Mouse (Mus musculus): Measurements from ENCODE around the gene Kat8.
A peak's percentile ranks its signal among the peaks of the same experiment; 100 is the strongest.

Gene Kat8

DNA sequence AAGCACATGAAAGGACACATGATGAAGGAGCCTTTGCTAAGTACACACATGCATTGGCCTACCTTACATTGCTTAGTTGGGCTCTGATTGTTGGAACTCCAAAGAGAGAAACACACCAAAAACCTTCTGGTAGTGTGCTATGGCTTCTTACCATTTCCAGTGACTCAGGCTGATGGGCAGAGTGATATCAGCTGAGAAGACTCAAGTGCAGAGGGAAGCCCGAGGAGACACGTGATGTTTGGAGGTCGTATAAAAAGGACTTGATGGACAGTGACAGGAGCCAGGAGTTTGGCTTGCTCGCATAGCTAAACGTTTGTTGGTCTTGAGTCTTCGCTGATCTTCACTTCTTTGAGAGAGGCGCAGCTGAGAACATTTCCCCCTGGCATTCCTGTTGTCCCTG is 14.8 kb upstream of the Kat8 start:
- DNase-seq (ENCODE audit: low spot score in 2 of 2): no peak

GRCm38 (mm10) chr7:127898179-127898956 is 13.9 kb upstream of the Kat8 start:
- no peak for DNase-seq (ENCODE audit: low spot score in 2 of 2)

DNA sequence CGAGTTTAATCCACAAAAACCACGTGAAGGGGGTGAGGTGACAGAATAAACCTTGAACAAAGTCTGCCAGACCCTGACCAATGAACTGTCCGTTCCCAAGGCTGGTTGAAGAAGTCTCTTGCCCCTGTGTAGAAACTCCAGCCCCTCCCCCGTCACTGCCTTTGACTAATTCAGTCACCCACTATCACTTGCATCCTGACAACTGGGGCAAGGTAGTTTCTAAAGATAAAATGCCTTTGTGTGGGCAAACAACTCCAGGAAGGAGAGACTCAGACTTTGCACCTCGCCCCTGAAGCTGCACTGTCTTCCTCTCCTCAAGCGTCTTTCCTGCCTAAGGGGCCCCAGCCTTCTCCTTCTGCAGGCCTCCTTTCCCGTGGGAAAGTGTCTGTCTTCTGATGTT is 12.3 kb upstream of the Kat8 start:
- no peak for DNase-seq (ENCODE audit: low spot score in 2 of 2)

DNA sequence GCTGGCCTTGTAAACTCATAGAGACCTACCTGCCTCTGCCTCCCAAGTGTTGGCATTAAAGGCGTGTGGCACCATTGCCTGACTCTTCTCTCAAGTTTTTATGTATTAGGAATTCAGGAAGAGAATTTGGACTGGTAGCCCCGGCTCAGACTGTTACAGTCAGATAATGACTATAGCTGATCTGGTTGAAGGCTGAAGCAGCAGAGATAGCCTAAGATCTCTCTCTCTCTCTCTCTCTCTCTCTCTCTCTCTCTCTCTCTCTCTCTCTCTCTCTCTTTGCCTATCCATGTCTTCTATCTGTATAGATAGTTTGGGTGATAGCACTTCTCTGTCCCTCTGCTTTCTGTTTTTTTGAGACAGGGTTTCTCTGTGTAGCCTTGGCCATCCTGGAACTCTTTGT is 10.5 kb upstream of the Kat8 start:
- no peak for DNase-seq (ENCODE audit: low spot score in 2 of 2)

- peak; percentile 54 to 78 for DNase-seq (ENCODE audit: low spot score in 2 of 2)
These were observed 8.1 kb upstream of the Kat8 start, which contains the start of gene Bckdk for GRCm38 (mm10) chr7:127903971-127904796. TSS of gene Bckdk (plus strand) at chr7:127904082.

GRCm38 (mm10) chr7:127907939-127908338 is 4.4 kb upstream of the Kat8 start:
- no peak for DNase-seq (ENCODE audit: low spot score in 2 of 2)

- no peak for DNase-seq (ENCODE audit: low spot score in 2 of 2)
These were observed 3.7 kb upstream of the Kat8 start for GRCm38 (mm10) chr7:127908656-127909055.

DNA sequence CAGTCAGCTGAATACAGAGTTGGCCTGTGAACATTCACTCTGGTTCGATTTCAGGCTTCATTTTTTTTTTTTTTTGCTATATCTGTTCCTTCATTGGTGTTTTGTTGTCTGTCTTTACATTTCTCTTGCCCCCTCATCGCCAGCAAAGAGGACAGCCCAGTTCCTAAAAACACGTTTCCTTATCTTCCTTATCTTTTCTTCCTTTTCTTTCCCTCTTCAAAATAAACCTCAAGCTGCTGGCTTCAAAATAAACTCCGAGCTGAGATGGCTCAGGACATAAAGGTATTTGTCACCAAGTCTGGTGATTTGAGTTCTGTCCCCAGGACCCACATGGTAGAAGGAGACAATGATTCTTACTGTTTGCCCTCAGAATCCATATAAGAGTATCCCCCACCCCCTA is 622 bp downstream of the Kat8 start:
- DNase-seq (ENCODE audit: low spot score in 2 of 2): no peak

DNA sequence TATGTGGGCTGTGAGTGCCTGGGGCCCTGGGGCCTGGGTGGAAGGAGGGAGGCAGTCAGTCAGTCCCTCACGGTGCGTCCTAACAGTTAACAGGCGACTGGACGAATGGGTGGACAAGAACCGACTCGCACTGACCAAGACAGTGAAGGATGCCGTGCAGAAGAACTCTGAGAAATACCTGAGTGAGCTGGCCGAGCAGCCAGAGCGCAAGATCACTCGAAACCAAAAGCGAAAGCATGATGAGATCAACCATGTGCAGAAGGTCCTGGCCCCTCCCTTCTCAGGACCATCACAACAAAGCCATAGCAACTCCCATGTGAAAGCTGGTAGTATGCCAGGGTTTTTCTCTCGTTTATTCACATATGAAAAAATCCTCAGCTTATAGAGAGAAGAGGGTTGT is 3.0 kb downstream of the Kat8 start:
- no peak for DNase-seq (ENCODE audit: low spot score in 2 of 2)

GRCm38 (mm10) chr7:127918203-127918602 is 5.9 kb downstream of the Kat8 start:
- DNase-seq (ENCODE audit: low spot score in 2 of 2): peak in 1 of 2 experiments; percentile 39

DNA sequence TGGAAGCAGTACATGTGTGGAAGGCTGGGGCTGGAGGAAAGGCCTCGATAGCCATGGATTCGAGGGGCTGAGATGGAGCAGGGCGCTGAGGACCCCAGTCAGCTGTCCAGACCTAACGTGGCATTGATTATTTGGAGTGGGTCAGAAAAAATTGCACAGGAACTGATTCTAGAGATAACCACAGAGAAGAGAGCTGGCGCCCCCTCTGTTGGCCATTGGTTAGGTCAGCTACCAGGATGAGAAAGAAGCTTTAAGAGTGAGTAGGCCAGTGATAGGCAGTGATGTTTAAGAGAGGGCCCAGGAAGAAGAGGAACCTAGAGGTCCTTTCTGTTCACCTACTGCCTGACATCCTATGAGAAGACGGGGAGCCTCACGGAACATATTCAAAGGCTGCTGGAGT is 7.0 kb downstream of the Kat8 start:
- DNase-seq (ENCODE audit: low spot score in 2 of 2): no peak

GRCm38 (mm10) chr7:127921516-127921915 is 9.2 kb downstream of the Kat8 start:
- no peak for DNase-seq (ENCODE audit: low spot score in 2 of 2)

GRCm38 (mm10) chr7:127922451-127923275 is 10.3 kb downstream of the Kat8 start:
- DNase-seq (ENCODE audit: low spot score in 2 of 2): no peak

GRCm38 (mm10) chr7:127923714-127924113 is 11.4 kb downstream of the Kat8 start:
- DNase-seq (ENCODE audit: low spot score in 2 of 2): no peak

DNA sequence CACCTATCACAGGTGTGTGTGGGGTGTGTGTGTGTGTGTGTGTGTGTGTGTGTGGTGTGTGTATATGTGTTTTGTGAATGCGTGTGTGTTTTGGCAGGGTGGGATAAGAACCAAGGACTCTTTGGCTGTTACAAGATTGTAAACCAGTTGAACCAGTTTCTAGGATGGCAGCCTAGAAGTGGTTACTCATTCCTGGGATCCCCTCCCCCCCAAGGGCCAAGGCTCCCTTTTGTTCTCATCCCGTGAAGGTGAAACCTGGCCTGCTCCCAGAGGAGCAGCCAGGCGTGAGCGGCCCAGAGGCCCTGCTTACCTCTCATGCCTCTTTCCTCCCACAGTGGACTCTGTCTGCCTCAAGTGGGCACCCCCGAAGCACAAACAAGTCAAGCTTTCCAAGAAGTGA is 12.9 kb downstream of the Kat8 start:
- no peak for DNase-seq (ENCODE audit: low spot score in 2 of 2)

DNA sequence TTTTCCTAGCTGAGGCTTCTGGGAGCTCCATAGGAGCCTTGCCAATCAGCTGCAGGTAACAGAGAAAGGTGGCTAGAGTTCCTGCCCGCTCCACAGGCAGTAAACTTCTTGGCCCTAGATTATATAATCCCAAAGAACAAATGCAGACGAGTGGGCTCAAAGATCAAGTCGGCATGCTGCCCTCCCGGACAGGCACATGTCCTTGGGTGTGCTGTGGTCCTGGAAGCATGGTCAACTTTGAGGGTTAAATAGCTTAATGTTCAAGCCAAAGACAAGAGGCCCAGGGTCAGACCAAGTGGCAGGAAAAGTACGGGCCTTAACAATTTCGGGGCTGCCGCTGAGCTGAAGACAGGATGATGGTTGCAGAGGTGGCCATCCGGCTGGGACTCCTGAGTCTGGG is 13.8 kb downstream of the Kat8 start:
- no peak for DNase-seq (ENCODE audit: low spot score in 2 of 2)

DNA sequence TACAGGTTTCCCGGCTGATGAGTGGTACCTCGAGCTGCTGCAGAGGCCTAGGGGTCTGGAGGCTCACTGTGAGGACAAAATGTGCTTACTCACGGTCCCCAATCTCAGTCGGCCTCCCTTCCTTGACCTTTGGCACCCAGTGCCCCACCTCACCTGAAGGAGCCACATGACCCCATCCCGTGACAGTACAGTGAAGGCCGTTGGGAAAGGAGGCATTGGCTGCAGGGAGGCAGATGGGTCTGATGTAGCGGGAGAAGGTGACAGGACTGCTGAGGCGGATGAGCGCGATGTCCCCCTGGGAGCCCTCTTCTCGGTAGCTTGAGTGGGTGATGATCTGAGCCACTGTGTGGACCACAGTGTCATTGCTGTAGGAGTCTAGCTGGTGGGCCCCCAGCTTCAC is 14.5 kb downstream of the Kat8 start:
- no peak for DNase-seq (ENCODE audit: low spot score in 2 of 2)

GRCm38 (mm10) chr7:127927726-127928125 is 15.4 kb downstream of the Kat8 start:
- no peak for DNase-seq (ENCODE audit: low spot score in 2 of 2)

- no peak for DNase-seq (ENCODE audit: low spot score in 2 of 2)
These were observed 16.3 kb downstream of the Kat8 start for GRCm38 (mm10) chr7:127928596-127928995.

DNA sequence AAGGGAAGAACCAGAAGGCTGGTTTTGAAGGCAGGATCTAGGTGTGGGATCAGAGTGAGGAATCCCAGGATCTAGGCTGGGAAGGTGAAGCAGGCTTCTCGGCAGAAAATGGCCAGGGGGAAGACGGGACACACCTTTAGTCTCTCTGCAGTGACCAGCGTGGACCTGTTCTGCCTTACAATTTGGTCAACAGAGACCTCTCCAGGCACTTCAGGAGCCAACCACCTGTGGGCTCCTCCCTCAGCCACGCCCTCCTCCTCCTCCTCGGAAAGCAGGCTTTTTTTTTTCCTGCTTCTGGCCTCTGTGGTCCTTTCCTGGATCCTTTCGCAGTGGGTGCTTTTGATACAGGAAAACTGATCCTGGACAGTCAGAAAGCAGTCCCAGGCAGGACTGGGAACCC is 17.6 kb downstream of the Kat8 start, which contains the start of gene Prss8:
Prss8 (minus strand) TSS at position 182 of the 400 bp plus-strand sequence.
- DNase-seq (ENCODE audit: low spot score in 2 of 2): no peak

DNA sequence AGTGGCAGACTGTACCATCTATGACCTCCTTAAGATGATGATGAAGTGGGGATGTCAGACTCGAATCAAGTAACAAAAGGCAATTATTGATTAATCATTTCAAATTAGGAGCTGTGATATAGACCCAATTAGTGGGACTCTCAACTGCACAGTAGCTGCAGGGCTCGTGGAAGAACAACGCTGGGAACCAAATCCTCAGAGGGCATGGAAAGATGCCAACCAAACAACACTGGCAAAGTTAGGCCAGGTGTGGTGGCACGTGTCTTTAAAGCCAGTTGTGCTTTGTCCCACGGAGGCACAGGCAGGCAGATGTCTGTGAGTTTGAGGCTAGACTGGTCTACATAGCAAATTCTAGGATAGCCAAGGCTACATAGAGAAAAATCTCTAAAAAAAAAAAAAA is 18.3 kb downstream of the Kat8 start:
- no peak for DNase-seq (ENCODE audit: low spot score in 2 of 2)
